Mouse (Mus musculus): Measurements from ENCODE around the gene Col10a1. TPM values are rescaled to one million over a fixed set of nuclear protein-coding genes. Genes with fewer than 3 reads are reported as not detected.
A peak's percentile ranks its signal among the peaks of the same experiment; 100 is the strongest.
"Not testable (repeated sequence)": the region's sequence is repeated elsewhere in the genome, so short reads cannot be mapped to it uniquely, and the experiment has no call there.

The Col10a1 gene
- polyA plus RNA-seq, 1 experiment = 20.2 TPM

DNA sequence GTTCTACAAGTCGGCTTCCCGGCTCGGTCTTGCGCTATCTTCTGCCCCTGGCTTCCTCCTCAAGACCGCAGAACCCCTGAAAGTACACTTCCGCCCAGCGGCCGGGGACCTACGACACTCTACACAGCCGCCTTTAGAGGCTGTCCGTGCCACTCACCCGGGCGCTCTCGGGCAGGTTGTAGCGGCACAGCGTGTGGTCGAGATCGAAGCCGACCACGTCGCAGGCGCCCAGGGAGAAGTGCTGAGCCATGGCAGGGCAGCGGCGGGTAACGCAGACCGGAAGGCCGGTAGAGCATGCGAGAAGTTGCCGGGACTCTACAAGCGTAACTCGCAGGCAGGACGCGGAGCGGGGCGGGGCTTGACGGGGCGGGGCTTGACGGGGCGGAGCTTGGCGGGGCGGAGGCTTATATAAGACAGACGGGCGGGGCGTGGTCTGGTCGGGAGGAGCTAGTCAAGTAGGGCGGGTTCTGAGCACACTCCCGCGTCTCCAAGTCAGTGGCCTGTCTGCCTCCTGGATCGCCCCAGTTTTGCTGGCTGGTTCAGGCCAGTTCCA is 28.5 kb downstream of the Col10a1 start, which contains the start of gene Nt5dc1:
Gene Nt5dc1, minus strand, starts transcription at position 349 of the 553 bp plus-strand sequence.
- H3K27ac ChIP-seq (ENCODE audit: insufficient read depth, low read length) = peak within 1 kb of the TSS; percentile 75
- peaks cover 4% of the 10 kb centered on the region; the same call in 1 of the 2 replicates for H3K4me1 ChIP-seq (ENCODE audit: control insufficient read depth, insufficient read depth, low read length)
- peak within 1 kb of the TSS; percentile 97 for H3K4me3 ChIP-seq (ENCODE audit: insufficient read depth, low read length)
- TF ChIP-seq POLR2A (IDR thresholded peaks at IDR 0.05; ENCODE audit: low read depth, low read length) (peak; percentile 92), CTCF (IDR thresholded peaks at IDR 0.05; ENCODE audit: borderline replicate concordance, insufficient read depth, low read length) (no peak)

- peak overlapping the region; percentile 32 for H3K4me3 ChIP-seq (ENCODE audit: insufficient read depth, low read length)
- not testable (repeated sequence) for H3K27ac ChIP-seq (ENCODE audit: insufficient read depth, low read length); H3K4me1 ChIP-seq (ENCODE audit: control insufficient read depth, insufficient read depth, low read length)
Measured at GRCm38 (mm10) chr10:34418794-34419193, 29.0 kb downstream of the Col10a1 start.

GRCm38 (mm10) chr10:34431783-34432182 is 42.0 kb downstream of the Col10a1 start:
- H3K27ac ChIP-seq (ENCODE audit: insufficient read depth, low read length) = no peak overlapping the region

GRCm38 (mm10) chr10:34434191-34434590 is 44.4 kb downstream of the Col10a1 start:
- not testable (repeated sequence) for H3K27ac ChIP-seq (ENCODE audit: insufficient read depth, low read length); H3K4me1 ChIP-seq (ENCODE audit: control insufficient read depth, insufficient read depth, low read length); H3K4me3 ChIP-seq (ENCODE audit: insufficient read depth, low read length)

More at GRCm38 (mm10) chr10:34431783-34432182, 42.0 kb downstream of the Col10a1 start:
- TF ChIP-seq CTCF (IDR thresholded peaks at IDR 0.05; ENCODE audit: borderline replicate concordance, insufficient read depth, low read length) (no peak), POLR2A (IDR thresholded peaks at IDR 0.05; ENCODE audit: low read depth, low read length) (no peak)
- H3K4me1 ChIP-seq (ENCODE audit: control insufficient read depth, insufficient read depth, low read length) = no peaks in the 10 kb centered on the region
- H3K4me3 ChIP-seq (ENCODE audit: insufficient read depth, low read length) = no peak overlapping the region

Other genes starting within 250 kb of the Col10a1 start
- 77.3 and 81.1 TPM in 2 replicates for gene Dse, start 182.3 kb upstream of the Col10a1 start, polyA plus RNA-seq (2011; ENCODE audit: insufficient read length, low read depth, missing spikeins)
- 51.5 and 62.7 TPM in 2 replicates for gene Tspyl1, start 107.8 kb upstream of the Col10a1 start, polyA plus RNA-seq (2011; ENCODE audit: insufficient read length, low read depth, missing spikeins)
- 14.6 and 18.7 TPM in 2 replicates for gene Tspyl4, start 92.5 kb upstream of the Col10a1 start, polyA plus RNA-seq (2011; ENCODE audit: insufficient read length, low read depth, missing spikeins)
- 8.9 and 10.0 TPM in 2 replicates for gene Nt5dc1, start 28.6 kb downstream of the Col10a1 start, polyA plus RNA-seq (2011; ENCODE audit: insufficient read length, low read depth, missing spikeins)
- gene Frk, start 93.4 kb downstream of the Col10a1 start, polyA plus RNA-seq (2011; ENCODE audit: insufficient read length, low read depth, missing spikeins) = 14.0 and 14.3 TPM in 2 replicates

All from embryonic fibroblast, embryonic 13.5 days (primary cell).